Mouse (Mus musculus) gastrocnemius, postnatal 10 days (tissue): ENCODE measurements around the gene Omt2a. TPM values are rescaled to one million over a fixed set of nuclear protein-coding genes. Genes with fewer than 3 reads are reported as not detected.
A peak's percentile ranks its signal among the peaks of the same experiment; 100 is the strongest.
"Not testable (repeated sequence)": the region's sequence is repeated elsewhere in the genome, so short reads cannot be mapped to it uniquely, and the experiment has no call there.

Experiments
- DNase-seq: peaks from one replicate; pipeline ENCODE4 v3.0.0; 2021; ENCODE audit warnings: mixed read lengths
- total RNA-seq, 2 experiments: library from RNA; stranded (reverse); gene quantifications; 2 replicates each; pipeline ENCODE4 v1.2.3; 2021

Gene Omt2a
- total RNA-seq, 2 experiments from 2014 or later: not detected

DNA sequence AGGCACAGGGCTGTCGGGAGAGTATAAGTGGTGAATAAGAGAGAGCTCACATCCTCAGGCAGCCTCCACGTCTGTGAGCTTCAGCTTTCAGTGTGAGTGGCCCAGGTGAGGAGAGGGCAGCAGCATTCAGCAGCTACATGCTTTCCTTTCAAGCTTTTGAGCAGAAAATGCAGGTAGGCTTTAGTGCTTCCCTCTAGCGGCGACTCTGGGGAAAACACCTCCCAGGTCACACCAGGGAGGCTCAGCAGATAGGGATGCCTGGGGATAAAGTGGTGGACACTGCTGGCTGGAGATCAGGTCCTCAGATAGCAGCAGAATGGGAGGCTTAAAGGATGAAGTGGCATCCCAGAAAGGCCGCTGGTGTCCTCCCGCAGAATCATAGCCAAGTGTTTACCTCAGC is 18.5 kb downstream of the Omt2a start:
- peak; percentile 27 for DNase-seq

GRCm38 (mm10) chr9:78294781-78295180 is 19.8 kb downstream of the Omt2a start:
- DNase-seq: not testable (repeated sequence)

GRCm38 (mm10) chr9:78293683-78294082 is 20.9 kb downstream of the Omt2a start:
- not testable (repeated sequence) for DNase-seq

- DNase-seq: not testable (repeated sequence)
Measured at GRCm38 (mm10) chr9:78292462-78292861, 22.1 kb downstream of the Omt2a start.

- not testable (repeated sequence) for DNase-seq
Measured at GRCm38 (mm10) chr9:78289723-78290122, 24.9 kb downstream of the Omt2a start, which contains the start of gene Gm10639. Gene Gm10639 (plus strand): TSS chr9:78289923.

GRCm38 (mm10) chr9:78289063-78289462 is 25.5 kb downstream of the Omt2a start:
- not testable (repeated sequence) for DNase-seq

DNA sequence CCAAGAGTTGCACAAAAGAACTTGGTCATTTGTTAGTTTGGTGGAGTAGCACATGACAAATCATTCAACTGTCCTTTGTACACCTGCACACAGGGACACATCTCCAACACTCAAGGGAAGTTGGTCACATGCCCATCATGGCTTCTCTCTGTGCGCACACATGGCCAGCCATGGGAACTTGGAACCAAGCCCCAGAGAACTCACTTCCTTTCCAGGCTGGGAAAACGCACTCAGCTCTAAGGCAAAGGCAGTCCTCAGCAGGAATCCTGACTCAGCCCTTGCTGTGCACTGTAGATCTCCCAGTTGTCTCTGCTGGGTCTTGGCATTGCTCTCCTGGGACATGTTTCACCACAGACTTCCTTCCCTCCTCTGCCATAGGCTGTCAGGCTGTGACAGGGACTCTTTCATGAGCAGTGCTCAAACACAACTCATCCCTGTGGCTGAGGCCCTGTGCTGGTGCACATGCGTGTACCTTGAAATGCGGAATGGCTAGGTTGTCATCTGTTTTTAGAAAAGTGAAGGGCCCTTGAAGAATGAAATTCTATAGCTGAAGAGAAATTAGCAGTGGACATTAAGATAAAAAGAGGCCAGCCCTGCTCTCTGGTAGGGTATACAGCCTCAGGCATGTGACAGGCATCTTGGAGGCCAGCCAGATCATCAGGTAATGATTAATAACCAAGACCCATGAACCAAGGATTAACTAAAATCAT is 32.4 kb downstream of the Omt2a start:
- not testable (repeated sequence) for DNase-seq

DNA sequence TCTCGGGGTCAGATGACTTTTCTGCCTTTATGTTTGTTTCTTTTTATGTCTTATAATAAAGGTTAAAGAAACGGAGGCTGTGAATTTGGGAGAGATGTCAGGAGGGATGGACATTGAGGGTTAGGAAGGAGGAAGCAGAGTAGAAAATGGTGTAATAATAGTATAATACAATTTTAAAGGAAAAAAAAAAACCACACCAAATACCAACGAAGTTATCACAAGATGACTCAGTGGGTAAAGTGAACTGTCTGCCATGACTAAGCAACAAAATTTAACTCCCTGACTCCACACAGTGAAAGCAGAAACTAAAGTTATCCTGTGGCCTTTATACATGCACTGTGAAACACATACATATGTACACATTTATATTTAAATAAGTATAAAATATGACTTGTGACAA is 43.7 kb downstream of the Omt2a start:
- DNase-seq: not testable (repeated sequence)

Other genes starting within 250 kb of the Omt2a start
- 10 to 100 TPM; 54.2 to 55.2 TPM for gene Fbxo9, start 205.7 kb downstream of the Omt2a start, total RNA-seq
- 10 to 100 TPM; 15.5 to 20.6 TPM for gene Ick, start 205.6 kb downstream of the Omt2a start, total RNA-seq
- gene Gsta4, start 132.0 kb downstream of the Omt2a start, total RNA-seq: 10 to 100 TPM in 1 of 2 experiments, 1 to 10 TPM in 1; 9.9 to 10.6 TPM
- not detected for gene Gsta1, start 84.1 kb downstream of the Omt2a start, total RNA-seq
- gene Gm3776, start 57.7 kb downstream of the Omt2a start, total RNA-seq: not detected
- not detected for gene Gm10639, start 24.9 kb downstream of the Omt2a start, total RNA-seq
- not detected for gene Omt2b, start 12.8 kb upstream of the Omt2a start, total RNA-seq
- not detected for gene Gsta2, start 41.0 kb upstream of the Omt2a start, total RNA-seq
- not detected for gene Dppa5a, start 53.4 kb upstream of the Omt2a start, total RNA-seq
- gene Ooep, start 63.9 kb upstream of the Omt2a start, total RNA-seq: under 1 TPM in 1 of 2 experiments, not detected in 1; 0.12 TPM
- gene Ddx43, start 81.0 kb upstream of the Omt2a start, total RNA-seq: not detected
- 1 to 10 TPM in 1 of 2 experiments, under 1 TPM in 1; 0.96 to 1.2 TPM for gene Cgas, start 128.4 kb upstream of the Omt2a start, total RNA-seq
- gene Mto1, start 133.4 kb upstream of the Omt2a start, total RNA-seq: 10 to 100 TPM; 15.3 to 16.4 TPM
- gene Gm17324, start 134.0 kb upstream of the Omt2a start, total RNA-seq: not detected
- gene Eef1a1, start 174.4 kb upstream of the Omt2a start, total RNA-seq: 1,000 to 10,000 TPM; 2,370 to 3,141 TPM